17 mouse cellular contexts compared by ENCODE assay signal in the genomic region with DNA sequence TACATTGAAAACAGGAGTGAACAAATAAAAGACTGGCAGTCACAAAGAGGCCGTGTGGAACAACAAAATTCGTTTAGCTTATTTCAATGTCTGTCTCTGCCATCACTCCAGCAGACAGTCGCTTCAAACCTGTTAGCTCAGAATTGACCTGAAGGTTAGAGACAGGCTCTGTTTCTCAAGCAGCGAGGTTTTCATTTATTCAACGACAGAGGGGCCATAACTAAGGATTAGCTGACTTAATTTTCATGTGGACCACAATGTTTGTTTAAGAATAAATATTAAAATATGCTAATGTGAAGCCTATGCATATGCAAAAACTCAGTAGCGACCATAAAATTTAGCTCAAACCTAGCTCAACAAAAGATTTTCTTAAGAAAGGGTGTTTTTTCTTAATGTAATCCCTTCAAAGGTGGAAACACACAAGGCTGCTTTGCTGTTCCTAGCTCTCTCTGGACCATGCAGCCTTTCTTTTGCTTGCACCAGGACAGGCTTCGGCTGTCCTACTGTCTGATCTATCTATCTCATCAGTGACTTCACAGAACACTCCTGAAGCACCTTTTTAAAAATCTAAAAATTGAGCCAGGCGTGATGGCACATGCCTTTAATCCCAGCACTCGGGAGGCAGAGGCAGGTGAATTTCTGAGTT.
"Had no signal": no experiment of that assay in that cellular context is flagged by ENCODE, and none has a peak within 500 bp of the region (broad histone marks: within the 10 kb centered on the region; RNA-seq: fewer than 3 reads in every experiment).

No protein-coding gene starts in this region.

- H3K36me3 ChIP-seq: limb, embryonic 12.5 days; liver, embryonic 13.5 days; lung, embryonic 15.5 days; neural tube, embryonic 12.5 days had no signal

- H3K9me3 ChIP-seq: limb, embryonic 12.5 days; liver, embryonic 13.5 days; lung, embryonic 15.5 days; neural tube, embryonic 12.5 days had no signal

- H3K27me3 ChIP-seq: limb, embryonic 12.5 days; liver, embryonic 13.5 days; lung, embryonic 15.5 days; megakaryocyte, embryonic 14.5 days; neural tube, embryonic 12.5 days had no signal

- H3K4me2 ChIP-seq: limb, embryonic 12.5 days; liver, embryonic 13.5 days; lung, embryonic 15.5 days; neural tube, embryonic 12.5 days had no signal

- H3K4me1 ChIP-seq: limb, embryonic 12.5 days; liver, embryonic 13.5 days; lung, embryonic 15.5 days; megakaryocyte, embryonic 14.5 days; neural tube, embryonic 12.5 days had no signal

- H3K9ac ChIP-seq: limb, embryonic 12.5 days; liver, embryonic 13.5 days; liver, postnatal 0 days; lung, embryonic 15.5 days; neural tube, embryonic 12.5 days had no signal

- H3K27ac ChIP-seq: kidney, postnatal 0 days; limb, embryonic 12.5 days; liver, embryonic 13.5 days; lung, embryonic 15.5 days; macrophage; neural tube, embryonic 12.5 days had no signal

- DNase-seq: kidney, adult 9 months; kidney, postnatal 36 days; layer of hippocampus, adult 9-11 months; layer of hippocampus, postnatal 36 days; liver; liver, embryonic 13.5 days; liver, postnatal 0 days; lung, postnatal 14 days; spleen, adult 18-20 months; thymus, adult 18-20 months; thymus, postnatal 14 days had no signal

- ATAC-seq: liver, postnatal 0 days had no signal

- H3K4me3 ChIP-seq: limb, embryonic 12.5 days; liver, embryonic 13.5 days; lung, embryonic 15.5 days; megakaryocyte, embryonic 14.5 days; neural tube, embryonic 12.5 days had no signal
